Mouse (Mus musculus) lung, embryonic 16.5 days (tissue): ENCODE data around the gene Sbds. TPM values are rescaled to one million over a fixed set of nuclear protein-coding genes. Genes with fewer than 3 reads are reported as not detected.

ENCODE experiments used
- ATAC-seq: fragments of 200-750 bp; cut with Nextera tagmentation; 2 replicates; pipeline ENCODE4 v1.8.0; 2017; ENCODE audit warnings: low read depth, mild to moderate bottlenecking, moderate library complexity
- H3K27ac ChIP-seq: fragments of 300-500 bp; sonication (generic); 2 replicates; pipeline ENCODE4 v1.5.1; 2014; ENCODE audit warnings: mild to moderate bottlenecking, control low read depth, low read length
- H3K27me3 ChIP-seq: fragments of 300-500 bp; sonication (generic); 2 replicates; pipeline ENCODE4 v1.6.1; 2014; ENCODE audit warnings: low read depth, low read length, mixed read lengths; ENCODE audit not compliant: control insufficient read depth, insufficient read depth
- H3K36me3 ChIP-seq: fragments of 300-500 bp; sonication (generic); 2 replicates; pipeline ENCODE4 v1.6.1; 2014; ENCODE audit warnings: low read length; ENCODE audit not compliant: control insufficient read depth, insufficient read depth
- H3K4me1 ChIP-seq: fragments of 300-500 bp; sonication (generic); replicated peaks from 2 replicates; pipeline ENCODE4 v1.6.1; 2014; ENCODE audit warnings: low read length, mixed read lengths; ENCODE audit not compliant: control insufficient read depth, insufficient read depth
- H3K4me2 ChIP-seq: fragments of 300-500 bp; sonication (generic); 2 replicates; pipeline ENCODE4 v1.6.1; 2014; ENCODE audit warnings: low read depth, low read length, control low read depth
- H3K4me3 ChIP-seq: fragments of 300-500 bp; sonication (generic); 2 replicates; pipeline ENCODE4 v1.5.1; 2014; ENCODE audit warnings: mild to moderate bottlenecking, low read length, control low read depth
- H3K9ac ChIP-seq: fragments of 300-500 bp; sonication (generic); 2 replicates; pipeline ENCODE4 v1.6.1; 2014; ENCODE audit warnings: low read length, control low read depth
- H3K9me3 ChIP-seq: fragments of 300-500 bp; sonication (generic); 2 replicates; pipeline ENCODE4 v1.6.1; 2016; ENCODE audit warnings: low read length; ENCODE audit not compliant: control insufficient read depth
- WGBS: fragments of 180-500 bp; shearing (Covaris S2); extraction: QIAGEN DNeasy Blood & Tissue Kit; methylation state at CpG from one replicate; pipeline ENCODE4 v1.1.7; 2014; 5-methylcytosine and 5-hydroxymethylcytosine counted together
- polyA plus RNA-seq: library from polyadenylated mRNA; unstranded; fragments of >200 nt; fragmentation: Nextera tagmentation; extraction: Ambion mirVana; gene quantifications from 2 replicates; pipeline ENCODE4 v1.2.1, GENCODE M21; 2015

The Sbds gene
- polyA plus RNA-seq, 1 experiment from 2014 or later, result 70.8 TPM

GRCm38 (mm10) chr5:130241426-130241825 is 13.9 kb downstream of the Sbds start:
- ATAC-seq, result no peak
- Histone ChIP-seq H3K9ac (no peak overlapping the region), H3K9me3 (no peaks in the 10 kb centered on the region), H3K27me3 (no peaks in the 10 kb centered on the region), H3K4me1 (no peaks in the 10 kb centered on the region), H3K4me3 (no peak overlapping the region), H3K36me3 (peaks cover 57% of the 10 kb centered on the region), H3K27ac (no peak overlapping the region), H3K4me2 (no peak overlapping the region)
- WGBS, result 87% methylated on average over 12 of the region's 12 CpGs

DNA sequence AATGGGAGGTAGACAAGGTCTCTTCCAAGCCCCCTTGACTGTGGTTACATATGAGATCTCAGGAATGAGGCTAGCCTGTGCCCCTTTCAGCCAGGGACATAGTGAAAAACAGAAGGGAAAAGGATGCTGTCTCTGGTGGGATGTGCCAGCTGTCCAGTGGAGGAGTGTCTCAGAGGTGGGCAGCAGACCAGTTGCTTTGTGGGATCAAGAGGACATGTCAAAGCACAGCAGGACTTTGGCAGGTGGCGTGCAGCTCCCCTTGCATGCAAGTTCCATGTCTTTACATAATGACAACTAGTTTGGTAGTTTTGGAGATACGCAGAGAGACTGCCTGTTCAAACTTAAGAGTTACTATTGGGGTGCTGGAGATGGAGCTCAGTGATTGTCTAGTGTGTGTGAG is 15.5 kb downstream of the Sbds start:
- no peaks in the 10 kb centered on the region for H3K4me1 ChIP-seq
- H3K9me3 ChIP-seq, result no peaks in the 10 kb centered on the region
- H3K4me2 ChIP-seq, result no peak overlapping the region
- H3K36me3 ChIP-seq, result peaks cover 56% of the 10 kb centered on the region
- ATAC-seq, result no peak
- H3K27ac ChIP-seq, result no peak overlapping the region
- H3K27me3 ChIP-seq, result no peaks in the 10 kb centered on the region
- H3K9ac ChIP-seq, result no peak overlapping the region
- no peak overlapping the region for H3K4me3 ChIP-seq
- 98% methylated on average over 2 of the region's 2 CpGs for WGBS

DNA sequence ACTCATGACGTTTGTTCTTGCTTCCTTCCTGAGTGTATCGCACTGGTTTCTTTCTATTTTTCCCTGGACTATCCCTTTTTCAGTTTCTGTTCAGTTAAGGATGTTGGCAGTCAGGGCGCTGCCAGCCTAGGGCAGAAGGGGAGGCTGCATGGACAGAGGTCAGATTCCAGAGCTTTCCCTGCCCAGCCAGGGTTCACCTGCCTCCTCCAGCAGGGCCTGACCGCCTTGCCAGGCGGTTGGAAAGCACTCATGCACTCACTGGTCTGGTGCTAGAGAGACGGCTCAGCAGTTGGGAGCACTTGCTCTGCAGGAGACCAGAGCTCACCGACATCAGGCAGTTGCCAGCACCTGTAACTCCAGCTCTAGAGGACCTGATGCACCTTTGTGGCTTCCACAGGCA is 16.1 kb downstream of the Sbds start:
- no peak for ATAC-seq
- H3K4me1 ChIP-seq, result no peaks in the 10 kb centered on the region
- WGBS, result 83% methylated on average over 7 of the region's 7 CpGs
- no peak overlapping the region for H3K27ac ChIP-seq
- no peaks in the 10 kb centered on the region for H3K27me3 ChIP-seq
- H3K36me3 ChIP-seq, result peaks cover 58% of the 10 kb centered on the region
- H3K9ac ChIP-seq, result no peak overlapping the region
- H3K4me3 ChIP-seq, result no peak overlapping the region
- no peaks in the 10 kb centered on the region for H3K9me3 ChIP-seq
- no peak overlapping the region for H3K4me2 ChIP-seq

- no peaks in the 10 kb centered on the region for H3K9me3 ChIP-seq
- ATAC-seq, result no peak
- H3K4me2 ChIP-seq, result no peak overlapping the region
- H3K4me1 ChIP-seq, result no peaks in the 10 kb centered on the region
- H3K36me3 ChIP-seq, result peaks cover 76% of the 10 kb centered on the region
- WGBS, result 94% methylated on average over 8 of the region's 8 CpGs
- no peak overlapping the region for H3K4me3 ChIP-seq
- H3K9ac ChIP-seq, result no peak overlapping the region
- H3K27me3 ChIP-seq, result no peaks in the 10 kb centered on the region
- no peak overlapping the region for H3K27ac ChIP-seq
Observed at GRCm38 (mm10) chr5:130236302-130236701, 19.0 kb downstream of the Sbds start.

GRCm38 (mm10) chr5:130228120-130228519 is 27.2 kb downstream of the Sbds start:
- no peak overlapping the region for H3K4me3 ChIP-seq
- ATAC-seq, result peak; percentile 73; the same call in 1 of the 2 replicates
- H3K4me2 ChIP-seq, result peak overlapping the region; percentile 26; the same call in 1 of the 2 replicates
- no peaks in the 10 kb centered on the region for H3K9me3 ChIP-seq
- peak overlapping the region; percentile 78 for H3K27ac ChIP-seq
- WGBS, result 25% methylated on average over 4 of the region's 4 CpGs
- H3K36me3 ChIP-seq, result peaks cover 18% of the 10 kb centered on the region
- H3K4me1 ChIP-seq, result peaks cover 17% of the 10 kb centered on the region
- no peaks in the 10 kb centered on the region for H3K27me3 ChIP-seq
- H3K9ac ChIP-seq, result no peak overlapping the region

- 77% methylated on average over 3 of the region's 3 CpGs for WGBS
- Histone ChIP-seq H3K9ac (no peak overlapping the region), H3K4me2 (no peak overlapping the region), H3K36me3 (peaks cover 4% of the 10 kb centered on the region), H3K27ac (no peak overlapping the region), H3K9me3 (no peaks in the 10 kb centered on the region), H3K4me3 (no peak overlapping the region), H3K4me1 (peaks cover 20% of the 10 kb centered on the region), H3K27me3 (no peaks in the 10 kb centered on the region)
- no peak for ATAC-seq
Observed at GRCm38 (mm10) chr5:130226790-130227189, 28.5 kb downstream of the Sbds start.

DNA sequence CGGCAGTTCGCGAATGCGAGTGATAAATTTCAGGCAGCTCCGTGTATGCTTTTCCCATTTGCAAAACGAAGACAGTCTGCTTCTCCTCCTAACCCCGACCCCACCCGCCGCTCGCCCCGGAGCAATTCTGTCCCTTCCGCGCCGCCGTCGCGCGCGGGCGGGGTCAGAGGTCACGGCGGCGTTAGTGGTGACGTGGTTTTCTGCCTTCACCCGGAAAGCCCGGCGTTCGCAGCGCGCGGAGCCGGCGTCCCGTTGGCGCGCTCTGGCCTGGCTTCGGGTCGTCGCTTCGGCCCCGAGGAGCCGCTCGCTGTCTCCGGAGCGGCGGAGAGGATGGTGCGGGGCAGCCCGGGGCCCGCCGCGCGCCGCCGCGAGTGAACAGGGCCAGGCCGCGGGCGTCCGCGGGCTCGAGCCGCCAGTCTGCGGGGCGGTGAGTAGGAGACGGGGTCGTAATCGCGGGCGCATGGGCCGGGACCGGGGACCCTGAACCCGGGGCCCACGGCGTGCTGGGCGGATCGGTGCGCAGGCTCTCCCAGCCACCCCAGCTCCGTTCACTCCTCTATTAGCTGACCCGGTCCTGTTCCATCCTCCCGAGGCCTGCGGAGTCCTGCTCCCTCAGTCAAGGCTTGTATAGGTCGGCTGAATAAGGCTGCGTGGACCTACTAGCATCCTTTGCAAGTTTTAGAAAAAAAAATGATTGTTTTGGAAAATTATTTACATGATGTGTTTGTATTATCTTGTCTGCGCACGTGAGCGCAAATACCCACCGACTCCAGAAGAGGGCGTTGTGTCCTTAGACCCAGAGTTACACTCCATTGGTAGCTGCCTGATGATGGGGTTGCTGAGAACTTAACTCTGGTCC is 33.0 kb downstream of the Sbds start:
- Histone ChIP-seq H3K27me3 (no peaks in the 10 kb centered on the region), H3K36me3 (no peaks in the 10 kb centered on the region), H3K9ac (peak overlapping the region; percentile 94), H3K4me3 (peak overlapping the region; percentile 97), H3K27ac (peak overlapping the region; percentile 64), H3K4me1 (peaks cover 20% of the 10 kb centered on the region), H3K4me2 (peak overlapping the region; percentile 71), H3K9me3 (peaks cover 5% of the 10 kb centered on the region; the same call in 1 of the 2 replicates)
- WGBS, result under 1% methylated on average over 88 of the region's 88 CpGs
- ATAC-seq, result peak; percentile 89

DNA sequence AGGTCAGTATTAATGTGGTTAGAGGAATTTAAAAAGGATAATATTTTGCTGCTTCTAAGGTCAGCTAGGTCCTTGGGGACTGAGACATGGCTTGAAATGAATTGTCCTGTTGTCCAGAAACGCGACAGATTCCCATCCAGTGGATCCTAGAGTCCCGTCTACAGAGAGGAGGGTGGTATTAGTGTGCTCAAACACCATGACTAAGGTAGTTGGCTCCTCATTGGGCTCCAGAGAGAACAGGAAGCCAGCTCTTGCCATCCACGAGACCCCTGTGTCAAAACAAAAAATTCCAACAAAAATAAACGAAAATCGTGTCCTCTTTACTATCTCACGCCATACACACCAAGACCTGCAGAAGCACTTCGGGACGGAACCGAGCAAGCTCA is 33.6 kb downstream of the Sbds start:
- ATAC-seq, result peak; percentile 67
- Histone ChIP-seq H3K4me1 (peaks cover 16% of the 10 kb centered on the region), H3K27ac (peak overlapping the region; percentile 63)

GRCm38 (mm10) chr5:130221316-130221715 is 34.0 kb downstream of the Sbds start:
- 46% methylated on average over 2 of the region's 2 CpGs for WGBS
- H3K9ac ChIP-seq, result peak overlapping the region; percentile 94
- no peaks in the 10 kb centered on the region for H3K36me3 ChIP-seq
- no peak for ATAC-seq
- peaks cover 15% of the 10 kb centered on the region for H3K4me1 ChIP-seq
- peak overlapping the region; percentile 71 for H3K4me2 ChIP-seq
- H3K27ac ChIP-seq, result peak overlapping the region; percentile 63; the same call in 1 of the 2 replicates
- no peaks in the 10 kb centered on the region for H3K27me3 ChIP-seq
- peaks cover 5% of the 10 kb centered on the region; the same call in 1 of the 2 replicates for H3K9me3 ChIP-seq
- peak overlapping the region; percentile 97 for H3K4me3 ChIP-seq

More for the DNA sequence above, 33.6 kb downstream of the Sbds start:
- Histone ChIP-seq H3K9ac (peak overlapping the region; percentile 94), H3K4me3 (peak overlapping the region; percentile 97), H3K4me2 (peak overlapping the region; percentile 71), H3K9me3 (peaks cover 5% of the 10 kb centered on the region; the same call in 1 of the 2 replicates), H3K36me3 (no peaks in the 10 kb centered on the region), H3K27me3 (no peaks in the 10 kb centered on the region)
- 2% methylated on average over 10 of the region's 10 CpGs for WGBS
